Comparison of ENCODE assay signal across 18 mouse cellular contexts in the genomic region with DNA sequence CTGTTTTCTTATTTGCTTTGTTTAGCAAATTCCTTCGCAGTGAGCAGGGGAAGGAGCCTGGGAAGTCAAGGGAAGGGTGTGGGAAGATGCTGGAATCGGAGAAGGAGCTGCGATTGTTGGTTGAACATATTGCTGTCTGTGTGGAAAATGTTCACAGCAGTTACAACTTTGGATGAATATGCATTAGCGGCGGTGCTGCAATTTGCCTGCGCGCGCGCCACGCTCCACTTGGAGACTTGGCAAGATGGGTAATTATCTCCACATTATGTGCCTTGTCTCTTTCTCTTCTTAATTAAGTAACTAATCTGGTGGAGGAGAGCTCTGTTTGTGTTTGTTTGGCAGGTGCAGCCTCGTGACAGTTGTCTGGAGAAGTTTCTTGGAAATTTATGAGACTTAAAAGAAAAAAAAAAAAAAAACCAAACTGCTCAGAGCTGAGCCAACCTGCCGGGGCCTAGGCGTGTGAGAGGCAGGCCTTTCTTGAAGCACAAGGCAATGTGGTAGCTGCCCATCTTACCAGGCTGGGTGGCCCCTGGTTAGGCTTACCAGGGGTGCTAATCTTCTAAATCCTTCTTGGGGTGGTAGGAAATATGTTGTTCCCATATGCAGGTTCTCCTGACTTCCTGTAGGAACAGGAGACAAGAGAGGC.
DNase-seq lines count a peak whose midpoint lies in the region; TF ChIP-seq lines count a peak whose summit lies in the region.
"Had no signal": no experiment of that assay in that cellular context is flagged by ENCODE, and none has a peak within 500 bp of the region (broad histone marks: within the 10 kb centered on the region; RNA-seq: fewer than 3 reads in every experiment).

No protein-coding gene starts in this region.

- intact Hi-C loops in left cerebral cortex, postnatal 36 days (cut with DNase I): loop anchor here (5.0 kb wide), 1 partner anchor 184 kb away; no protein-coding TSS in a partner anchor
- intact Hi-C loops in gastrocnemius, adult 2 months (cut with DNase I): no loop called here
- intact Hi-C loops in gastrocnemius, postnatal 36 days (cut with DNase I): no loop called here

- H3K27ac ChIP-seq in layer of hippocampus, adult 2 months: no peak overlapping the region
- H3K27ac ChIP-seq in gastrocnemius, adult 2 months: no peak overlapping the region
- H3K27ac ChIP-seq: heart, embryonic 13.5 days; hindbrain, embryonic 13.5 days; limb, embryonic 15.5 days; neural tube, embryonic 15.5 days had no signal

- TF ChIP-seq CTCF in brain, embryonic 14.5 days (IDR thresholded peaks at IDR 0.05; ENCODE audit: borderline replicate concordance, extremely low read depth, insufficient read depth, insufficient read length): no peak
- TF ChIP-seq CTCF in layer of hippocampus, adult 2 months (conservative IDR thresholded peaks at IDR 0.05): no peak
- no peak for TF ChIP-seq CTCF in gastrocnemius, adult 2 months (IDR thresholded peaks at IDR 0.05)

- H3K4me3 ChIP-seq in layer of hippocampus, adult 2 months: no peak overlapping the region
- no peak overlapping the region for H3K4me3 ChIP-seq in gastrocnemius, adult 2 months
- H3K4me3 ChIP-seq: heart, embryonic 13.5 days; hindbrain, embryonic 13.5 days; limb, embryonic 15.5 days; neural tube, embryonic 15.5 days had no signal

- DNase-seq in ZHBTc4 (ENCODE audit: low read depth, low spot score): peak; percentile 13
- peak; percentile 94 for DNase-seq in brain, embryonic 14.5 days (ENCODE audit: low read depth)
- peak; percentile 55 to 79 for DNase-seq in layer of hippocampus, adult 2 months (ENCODE audit: low spot score in 2 of 2)
- DNase-seq in left cerebral cortex, postnatal 36 days (ENCODE audit: low spot score in 2 of 2): peak; percentile 65 to 67
- DNase-seq in embryo, embryonic 9.5 days (ENCODE audit: extremely low spot score): no peak
- DNase-seq in gastrocnemius, adult 2 months: no peak
- no peak for DNase-seq in adrenal gland, adult (ENCODE audit: inconsistent age in 2 of 2, low spot score in 1 of 2)
- no peak for DNase-seq in gastrocnemius, postnatal 36 days
- DNase-seq: cerebellum, adult 9-10 months; embryo, embryonic 11 days; kidney, adult 11 months; lung, embryonic 14.5 days; retina, postnatal 1 day; thymus, postnatal 4 days had no signal

- TF ChIP-seq POLR2A in brain, embryonic 14.5 days (IDR thresholded peaks at IDR 0.05; ENCODE audit: borderline replicate concordance, extremely low read depth, insufficient read depth, insufficient read length, poor library complexity, severe bottlenecking): no peak

Comparison
In these comparisons a context has a peak if more than half of its experiments do, and no peak if none do; other contexts are left out.
1. DNase-seq: peak in ZHBTc4 (single experiment), brain, embryonic 14.5 days (single experiment), layer of hippocampus, adult 2 months (2 of 2) and left cerebral cortex, postnatal 36 days (2 of 2); none in embryo, embryonic 9.5 days (single experiment), gastrocnemius, adult 2 months (single experiment), adrenal gland, adult (0 of 2) and gastrocnemius, postnatal 36 days (0 of 2).